Mouse (Mus musculus) heart, embryonic 12.5 days (tissue): ENCODE results near the gene Rpl10l. TPM values are rescaled to one million over a fixed set of nuclear protein-coding genes. Genes with fewer than 3 reads are reported as not detected.

Experiments
- ATAC-seq: fragments of 200-750 bp; cut with Nextera tagmentation; 2 replicates; pipeline ENCODE4 v1.8.0; 2017; ENCODE audit warnings: moderate TSS enrichment, moderate library complexity; ENCODE audit not compliant: insufficient number of reproducible peaks, low FRiP score
- H3K27ac ChIP-seq: fragments of 300-500 bp; sonication (generic); 2 replicates; pipeline ENCODE4 v1.5.1; 2016; ENCODE audit warnings: mild to moderate bottlenecking, moderate library complexity; ENCODE audit not compliant: poor library complexity, severe bottlenecking
- H3K27me3 ChIP-seq: fragments of 300-500 bp; sonication (generic); replicated peaks from 2 replicates; pipeline ENCODE4 v1.6.1; 2016; ENCODE audit warnings: mild to moderate bottlenecking, moderate library complexity
- H3K36me3 ChIP-seq: fragments of 300-500 bp; sonication (generic); 2 replicates; pipeline ENCODE4 v1.6.1; 2016; ENCODE audit warnings: mild to moderate bottlenecking, moderate library complexity
- H3K4me1 ChIP-seq: fragments of 300-500 bp; sonication (generic); replicated peaks from 2 replicates; pipeline ENCODE4 v1.6.1; 2016; ENCODE audit warnings: mild to moderate bottlenecking
- H3K4me2 ChIP-seq: fragments of 300-500 bp; sonication (generic); 2 replicates; pipeline ENCODE4 v1.6.1; 2016; ENCODE audit warnings: mild to moderate bottlenecking, moderate library complexity
- H3K4me3 ChIP-seq: fragments of 300-500 bp; sonication (generic); 2 replicates; pipeline ENCODE4 v1.5.1; 2016; ENCODE audit warnings: mild to moderate bottlenecking
- H3K9ac ChIP-seq: fragments of 300-500 bp; sonication (generic); 2 replicates; pipeline ENCODE4 v1.6.1; 2016; ENCODE audit warnings: mild to moderate bottlenecking, moderate library complexity
- H3K9me3 ChIP-seq: fragments of 300-500 bp; sonication (generic); replicated peaks from 2 replicates; pipeline ENCODE4 v1.6.1; 2016; ENCODE audit warnings: mild to moderate bottlenecking, moderate library complexity
- WGBS: fragments of 180-500 bp; shearing (Covaris S2); methylation state at CpG from one replicate; pipeline ENCODE4 v1.1.7; 2016; 5-methylcytosine and 5-hydroxymethylcytosine counted together
- polyA plus RNA-seq: library from polyadenylated mRNA; unstranded; fragments of >200 nt; fragmentation: Nextera tagmentation; extraction: Ambion mirVana; gene quantifications from 2 replicates; pipeline ENCODE4 v1.2.1, GENCODE M21; 2016

Rpl10l gene
- polyA plus RNA-seq, result not detected in 2 replicates

GRCm38 (mm10) chr12:66283991-66284622 is at the start of gene Rpl10l:
Rpl10l (minus strand) TSS chr12:66284401.
- 87% methylated on average over 44 of the region's 44 CpGs for WGBS

DNA sequence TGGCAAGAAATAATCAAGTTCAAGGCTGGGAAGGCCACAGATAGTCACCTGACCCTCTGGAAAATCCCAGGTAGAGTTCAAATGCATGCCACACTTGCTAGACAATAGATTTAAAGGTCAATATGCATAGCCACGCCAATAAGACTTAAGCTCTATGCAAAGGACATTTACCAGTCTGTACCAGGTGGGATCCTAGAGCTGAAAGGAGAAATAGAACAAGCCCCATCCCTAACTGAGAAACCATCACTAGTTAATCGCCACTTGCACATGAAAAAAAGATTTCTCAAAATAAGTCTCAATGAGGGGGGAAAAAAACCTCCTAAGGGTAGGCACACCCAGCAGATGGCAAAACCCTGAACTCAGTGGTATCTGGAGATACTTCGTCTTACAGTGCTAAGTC is 8.3 kb downstream of the Rpl10l start:
- H3K36me3 ChIP-seq, result no peaks in the 10 kb centered on the region
- H3K9me3 ChIP-seq, result no peaks in the 10 kb centered on the region
- no peaks in the 10 kb centered on the region for H3K4me1 ChIP-seq
- no peak overlapping the region for H3K4me2 ChIP-seq
- ATAC-seq, result no peak
- no peak overlapping the region for H3K4me3 ChIP-seq
- H3K27me3 ChIP-seq, result no peaks in the 10 kb centered on the region
- no peak overlapping the region for H3K9ac ChIP-seq
- 74% methylated on average over 3 of the region's 3 CpGs for WGBS
- no peak overlapping the region for H3K27ac ChIP-seq

More at GRCm38 (mm10) chr12:66283991-66284622, at the start of gene Rpl10l:
- Histone ChIP-seq H3K36me3 (no peaks in the 10 kb centered on the region), H3K27ac (no peak within 1 kb of the TSS), H3K27me3 (no peaks in the 10 kb centered on the region), H3K9me3 (peaks cover 8% of the 10 kb centered on the region), H3K9ac (no peak within 1 kb of the TSS), H3K4me3 (no peak within 1 kb of the TSS), H3K4me2 (no peak within 1 kb of the TSS), H3K4me1 (no peaks in the 10 kb centered on the region)
- no peak for ATAC-seq

- H3K4me2 ChIP-seq, result no peak overlapping the region
- H3K4me1 ChIP-seq, result no peaks in the 10 kb centered on the region
- H3K9ac ChIP-seq, result no peak overlapping the region
- ATAC-seq, result no peak
- no peak overlapping the region for H3K27ac ChIP-seq
- 77% methylated on average over 6 of the region's 6 CpGs for WGBS
- no peaks in the 10 kb centered on the region for H3K9me3 ChIP-seq
- no peaks in the 10 kb centered on the region for H3K27me3 ChIP-seq
- no peak overlapping the region for H3K4me3 ChIP-seq
- no peaks in the 10 kb centered on the region for H3K36me3 ChIP-seq
Observed at GRCm38 (mm10) chr12:66245461-66246099, 38.6 kb downstream of the Rpl10l start.

GRCm38 (mm10) chr12:66234158-66234557 is 50.0 kb downstream of the Rpl10l start:
- Histone ChIP-seq H3K9ac (no peak overlapping the region), H3K27me3 (no peaks in the 10 kb centered on the region), H3K27ac (no peak overlapping the region), H3K4me3 (no peak overlapping the region), H3K9me3 (no peaks in the 10 kb centered on the region), H3K4me1 (no peaks in the 10 kb centered on the region), H3K4me2 (no peak overlapping the region), H3K36me3 (no peaks in the 10 kb centered on the region)
- ATAC-seq, result no peak
- WGBS, result 63% methylated on average over 3 of the region's 3 CpGs
